Mouse (Mus musculus): ENCODE data around the gene C8g. TPM values are rescaled to one million over a fixed set of nuclear protein-coding genes. Genes with fewer than 3 reads are reported as not detected.

C8g gene
- polyA plus RNA-seq (2015; fragmentation: Illumina TruSeq; extraction: RNeasy Lipid Tissue Mini Kit (QIAGEN cat#74804); ENCODE audit: low read depth, low replicate concordance): 1.9 TPM

DNA sequence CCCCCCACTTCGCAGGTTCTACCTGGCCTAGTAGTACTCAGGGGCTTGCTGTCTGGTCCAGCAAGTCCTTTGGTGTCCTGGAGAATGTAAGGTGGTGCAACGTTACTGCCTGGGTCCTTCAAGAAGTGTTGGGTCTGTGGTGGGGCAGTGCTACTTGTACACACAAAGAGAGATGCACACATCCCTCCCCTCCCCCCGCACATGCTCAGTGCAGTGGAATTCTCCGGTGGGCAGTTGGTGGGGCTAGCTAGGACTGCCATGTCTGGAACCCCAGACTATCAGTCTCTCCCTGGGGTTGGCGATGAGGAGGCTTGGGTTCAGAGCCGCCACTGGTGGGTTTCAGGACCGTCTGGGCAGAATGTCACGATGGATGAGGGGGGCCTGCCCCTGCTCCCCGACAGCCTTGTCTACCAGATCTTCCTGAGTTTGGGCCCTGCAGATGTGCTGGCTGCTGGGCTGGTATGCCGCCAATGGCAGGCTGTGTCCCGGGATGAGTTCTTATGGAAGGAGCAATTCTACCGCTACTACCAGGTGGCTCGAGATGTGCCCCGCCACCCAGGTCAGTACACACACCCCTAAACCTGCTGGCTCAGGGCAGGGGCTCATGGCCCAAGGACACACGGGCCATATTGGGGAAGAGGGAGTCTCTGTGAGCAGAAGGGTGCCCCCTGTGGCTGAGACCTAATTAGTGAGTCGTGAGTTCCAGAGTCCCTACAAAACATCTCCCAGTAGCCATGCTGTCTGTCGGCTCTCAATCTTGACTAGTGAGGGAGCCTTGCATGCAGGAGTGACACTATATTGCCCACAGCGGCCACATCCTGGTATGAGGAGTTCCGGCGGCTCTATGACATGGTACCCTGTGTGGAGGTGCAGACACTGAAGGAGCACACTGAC lies at the start of gene C8g:
C8g (minus strand) TSS at position 127 of the 894 bp plus-strand sequence.

DNA sequence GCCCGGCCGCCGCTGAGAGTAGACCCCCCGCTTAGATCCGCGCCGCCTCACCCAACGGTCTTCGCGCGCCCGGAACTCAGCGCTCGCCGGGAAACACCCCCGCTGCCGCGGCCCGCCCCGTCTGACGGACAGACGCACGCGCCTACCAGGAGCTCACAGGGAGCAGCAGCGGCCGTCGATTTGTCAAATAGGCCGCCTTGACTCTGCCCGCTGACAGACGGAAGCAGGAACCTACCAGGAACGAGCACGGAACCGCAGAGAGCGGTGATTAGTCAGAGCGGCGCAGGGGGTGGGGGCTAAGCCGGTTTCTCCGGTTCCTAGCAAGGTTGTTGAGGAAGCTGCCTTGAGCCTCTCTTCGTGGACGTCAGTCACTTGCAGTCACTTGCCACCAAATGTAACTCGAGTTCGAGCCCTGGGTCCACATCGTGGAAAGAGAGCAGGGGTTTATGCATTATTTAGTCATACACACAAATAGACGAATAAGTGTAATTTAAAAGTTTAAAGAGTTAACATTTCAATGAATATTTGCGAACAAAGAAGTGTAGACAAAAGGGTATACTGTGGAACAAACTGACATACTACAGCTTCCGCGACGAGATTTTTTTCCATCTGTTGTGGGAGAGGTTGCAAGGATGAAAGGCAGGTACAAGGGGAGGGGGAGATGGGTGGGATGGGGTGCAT lies 45.4 kb upstream of the C8g start, which contains the start of gene Traf2:
Traf2 (minus strand) TSS at position 130 of the 681 bp plus-strand sequence.

DNA sequence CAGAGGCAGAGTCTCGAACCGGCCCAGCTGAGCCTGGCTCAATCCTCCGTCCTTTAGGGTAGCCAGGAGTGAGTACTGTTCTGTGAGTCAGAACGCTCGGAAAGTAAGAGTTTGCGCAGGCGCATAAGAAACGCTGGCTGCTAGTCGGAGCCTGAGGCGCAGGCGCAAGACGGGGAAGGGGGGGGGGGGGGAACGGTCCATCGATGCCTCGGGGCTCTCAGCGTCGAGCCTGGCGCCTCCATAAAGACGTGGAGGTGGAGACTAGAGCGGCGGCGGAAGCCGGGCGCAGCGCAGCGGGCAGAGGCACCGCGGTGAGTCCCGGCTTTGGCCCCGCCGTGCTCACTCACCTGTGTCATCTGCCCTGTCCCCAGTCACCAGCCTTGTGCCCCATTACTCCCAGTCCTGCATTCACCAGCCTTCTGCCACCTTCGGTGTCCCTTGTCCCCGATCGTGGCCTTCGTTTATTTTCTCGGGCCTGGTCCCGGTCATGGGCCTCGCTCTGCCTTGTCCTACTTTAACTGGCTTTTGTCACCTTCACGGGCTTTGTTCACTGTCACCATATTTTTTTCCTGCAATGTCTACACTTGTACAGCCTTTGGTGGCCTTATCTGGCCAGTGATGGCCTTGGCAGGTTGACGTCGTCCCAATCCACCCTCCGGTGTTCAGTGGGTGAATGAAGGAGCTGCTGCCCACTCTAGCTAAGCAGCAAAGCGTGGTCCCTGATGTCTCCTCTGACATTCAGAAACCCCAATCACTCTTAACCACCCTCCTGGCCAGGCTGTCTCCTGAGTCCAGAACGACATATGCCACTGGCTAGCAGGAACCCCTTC lies 728 bp downstream of the C8g start, which contains the start of gene Fbxw5:
Fbxw5 (plus strand) TSS at position 175 of the 830 bp plus-strand sequence.

DNA sequence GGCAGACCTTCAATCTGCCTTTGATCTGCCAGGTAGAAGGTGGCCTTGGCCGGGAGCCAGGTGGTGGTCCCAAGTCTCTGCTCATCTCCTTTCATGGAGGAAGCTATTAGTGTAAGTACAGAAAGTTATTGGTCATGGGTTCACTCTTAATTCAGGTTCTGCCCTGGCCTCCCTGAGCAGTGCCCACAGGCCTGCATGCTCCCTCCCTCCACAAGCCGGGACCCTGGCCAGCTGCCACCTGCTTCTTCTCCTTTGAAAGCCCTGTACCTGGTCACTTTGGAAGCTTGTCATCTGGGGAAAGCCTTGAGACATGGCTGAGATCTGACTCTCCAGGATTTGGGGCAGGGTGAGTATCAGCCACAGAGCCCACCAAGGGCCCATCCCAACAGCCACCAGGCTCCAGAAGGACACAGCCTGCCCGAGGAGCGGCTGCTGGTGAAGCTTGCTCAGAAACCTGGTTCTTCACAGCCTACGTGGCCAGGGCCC lies 8.0 kb downstream of the C8g start, which contains the start of gene Lcn12:
Lcn12 (minus strand) TSS at position 436 of the 486 bp plus-strand sequence.

DNA sequence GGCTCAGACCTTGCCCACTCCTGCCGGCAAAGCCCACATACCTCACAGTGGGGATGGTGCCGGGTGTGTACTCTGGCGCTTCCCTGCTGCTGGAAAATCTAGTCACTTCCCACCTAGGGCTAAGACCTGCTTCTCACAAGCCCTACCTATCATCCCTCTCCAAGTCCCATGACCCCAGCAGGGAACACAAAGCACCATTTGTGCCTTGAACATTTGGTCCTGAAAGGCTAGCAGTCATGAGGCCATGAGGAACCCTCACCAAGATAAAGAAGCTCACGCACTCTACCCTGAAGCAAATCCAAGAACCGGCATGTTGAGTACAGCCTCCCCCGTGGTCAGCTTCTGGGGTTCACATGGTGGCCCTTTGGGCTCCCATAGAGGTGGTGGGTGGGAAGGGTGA lies 31.6 kb downstream of the C8g start, which contains the start of gene Ptgds:
Ptgds (minus strand) TSS at position 78 of the 400 bp plus-strand sequence.

DNA sequence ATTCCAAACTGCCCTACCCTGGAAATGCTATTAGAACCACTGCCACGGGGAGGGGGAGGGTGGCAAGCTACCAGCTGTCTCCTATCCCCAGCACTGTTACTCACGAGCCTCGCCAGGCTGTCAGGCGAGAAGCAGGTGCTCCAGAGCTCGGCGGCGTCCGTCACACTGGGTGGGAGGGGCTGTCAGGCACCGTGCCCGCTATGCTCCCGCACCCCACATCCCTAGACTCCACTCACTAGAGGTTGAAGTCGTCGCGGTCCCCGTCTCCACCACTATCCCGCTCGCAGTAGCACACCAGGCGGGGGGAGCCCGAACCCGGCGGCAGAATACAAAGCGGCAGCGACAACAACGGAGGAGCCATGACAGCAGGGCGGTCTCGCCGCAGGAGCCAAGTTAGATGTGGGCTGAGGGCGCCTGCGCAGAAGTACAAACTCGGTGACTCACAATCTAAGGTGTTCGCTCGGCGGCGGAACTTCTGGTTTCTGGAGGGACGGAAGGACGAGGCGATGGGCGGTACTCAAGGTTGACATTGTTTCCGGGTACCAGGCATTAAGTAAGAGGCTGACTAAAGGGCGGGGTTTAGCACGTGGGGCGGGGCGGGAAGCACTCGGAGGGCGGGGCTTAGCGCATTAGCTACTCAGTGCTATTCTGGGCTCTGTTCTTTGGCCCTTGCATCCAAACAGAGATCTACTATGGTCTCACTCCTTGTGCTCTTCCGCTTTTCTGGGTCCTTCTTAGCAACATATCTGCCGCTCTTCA lies 40.8 kb downstream of the C8g start, which contains the start of gene Paxx:
Paxx (minus strand) TSS at position 544 of the 759 bp plus-strand sequence.

DNA sequence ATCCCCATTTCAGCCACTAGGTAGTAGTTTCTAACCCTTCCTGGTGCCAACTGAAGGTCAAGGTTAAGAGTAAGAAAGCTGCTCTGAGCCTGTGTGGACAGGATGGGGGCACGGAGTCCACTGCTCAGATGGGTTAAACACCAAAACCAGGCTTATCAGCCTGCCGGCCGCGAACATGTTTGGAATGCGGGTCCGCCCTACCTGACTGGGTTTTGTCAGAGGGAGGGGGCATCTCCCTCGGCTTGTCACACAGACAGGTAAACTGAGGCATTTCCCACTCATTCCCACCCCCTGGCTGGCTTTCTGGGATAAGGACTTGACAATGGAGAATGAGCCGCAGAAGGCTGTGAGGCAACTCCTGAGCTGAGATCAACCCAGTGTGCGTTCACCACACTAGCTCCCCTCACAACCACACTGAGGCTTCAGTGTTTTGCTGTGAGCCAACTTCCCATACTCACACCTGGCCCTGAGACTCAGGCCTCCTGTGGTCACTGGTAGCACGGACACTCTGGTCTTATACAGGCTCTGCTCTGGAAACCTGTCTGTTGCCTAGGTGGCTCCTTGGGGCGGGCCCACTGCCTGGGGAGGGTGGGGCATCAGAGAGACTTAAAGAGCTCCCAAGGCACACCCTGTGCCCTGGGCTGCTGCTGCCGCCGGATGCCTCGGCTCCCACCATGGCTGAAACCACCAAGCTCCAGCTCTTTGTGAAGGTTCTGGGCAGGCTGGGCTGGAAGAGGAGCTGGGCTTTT lies 45.1 kb downstream of the C8g start, which contains the start of gene Clic3:
Clic3 (plus strand) TSS at position 634 of the 749 bp plus-strand sequence.

Other genes with a start within 250 kb of the C8g start
- gene Tmem203, start 246.3 kb downstream of the C8g start, polyA plus RNA-seq (2015; fragmentation: Illumina TruSeq; extraction: RNeasy Lipid Tissue Mini Kit (QIAGEN cat#74804); ENCODE audit: low read depth, low replicate concordance): 19.6 TPM
- 23.4 TPM for gene Tprn, start 239.1 kb downstream of the C8g start, polyA plus RNA-seq (2015; fragmentation: Illumina TruSeq; extraction: RNeasy Lipid Tissue Mini Kit (QIAGEN cat#74804); ENCODE audit: low read depth, low replicate concordance)
- gene Ssna1, start 229.3 kb downstream of the C8g start, polyA plus RNA-seq (2015; fragmentation: Illumina TruSeq; extraction: RNeasy Lipid Tissue Mini Kit (QIAGEN cat#74804); ENCODE audit: low read depth, low replicate concordance): 92.1 TPM
- gene Anapc2, start 229.2 kb downstream of the C8g start, polyA plus RNA-seq (2015; fragmentation: Illumina TruSeq; extraction: RNeasy Lipid Tissue Mini Kit (QIAGEN cat#74804); ENCODE audit: low read depth, low replicate concordance): 89.9 TPM
- not detected for gene Tmem210, start 213.6 kb downstream of the C8g start, polyA plus RNA-seq (2015; fragmentation: Illumina TruSeq; extraction: RNeasy Lipid Tissue Mini Kit (QIAGEN cat#74804); ENCODE audit: low read depth, low replicate concordance)
- not detected for gene Lrrc26, start 211.8 kb downstream of the C8g start, polyA plus RNA-seq (2015; fragmentation: Illumina TruSeq; extraction: RNeasy Lipid Tissue Mini Kit (QIAGEN cat#74804); ENCODE audit: low read depth, low replicate concordance)
- 267 TPM for gene Grin1, start 182.5 kb downstream of the C8g start, polyA plus RNA-seq (2015; fragmentation: Illumina TruSeq; extraction: RNeasy Lipid Tissue Mini Kit (QIAGEN cat#74804); ENCODE audit: low read depth, low replicate concordance)
- gene Man1b1, start 169.4 kb downstream of the C8g start, polyA plus RNA-seq (2015; fragmentation: Illumina TruSeq; extraction: RNeasy Lipid Tissue Mini Kit (QIAGEN cat#74804); ENCODE audit: low read depth, low replicate concordance): 51.8 TPM
- 38.1 TPM for gene Dpp7, start 145.4 kb downstream of the C8g start, polyA plus RNA-seq (2015; fragmentation: Illumina TruSeq; extraction: RNeasy Lipid Tissue Mini Kit (QIAGEN cat#74804); ENCODE audit: low read depth, low replicate concordance)
- gene Uap1l1, start 136.0 kb downstream of the C8g start, polyA plus RNA-seq (2015; fragmentation: Illumina TruSeq; extraction: RNeasy Lipid Tissue Mini Kit (QIAGEN cat#74804); ENCODE audit: low read depth, low replicate concordance): 27.2 TPM
- 2.5 TPM for gene Sapcd2, start 129.4 kb downstream of the C8g start, polyA plus RNA-seq (2015; fragmentation: Illumina TruSeq; extraction: RNeasy Lipid Tissue Mini Kit (QIAGEN cat#74804); ENCODE audit: low read depth, low replicate concordance)
- 11.2 TPM for gene Entpd2, start 105.8 kb downstream of the C8g start, polyA plus RNA-seq (2015; fragmentation: Illumina TruSeq; extraction: RNeasy Lipid Tissue Mini Kit (QIAGEN cat#74804); ENCODE audit: low read depth, low replicate concordance)
- gene Npdc1, start 102.4 kb downstream of the C8g start, polyA plus RNA-seq (2015; fragmentation: Illumina TruSeq; extraction: RNeasy Lipid Tissue Mini Kit (QIAGEN cat#74804); ENCODE audit: low read depth, low replicate concordance): 274 TPM
- gene Fut7, start 78.5 kb downstream of the C8g start, polyA plus RNA-seq (2015; fragmentation: Illumina TruSeq; extraction: RNeasy Lipid Tissue Mini Kit (QIAGEN cat#74804); ENCODE audit: low read depth, low replicate concordance): 1.1 TPM
- 105 TPM for gene Abca2, start 73.0 kb downstream of the C8g start, polyA plus RNA-seq (2015; fragmentation: Illumina TruSeq; extraction: RNeasy Lipid Tissue Mini Kit (QIAGEN cat#74804); ENCODE audit: low read depth, low replicate concordance)
- gene Clic3, start 44.9 kb downstream of the C8g start, polyA plus RNA-seq (2015; fragmentation: Illumina TruSeq; extraction: RNeasy Lipid Tissue Mini Kit (QIAGEN cat#74804); ENCODE audit: low read depth, low replicate concordance): not detected
- gene Paxx, start 40.6 kb downstream of the C8g start, polyA plus RNA-seq (2015; fragmentation: Illumina TruSeq; extraction: RNeasy Lipid Tissue Mini Kit (QIAGEN cat#74804); ENCODE audit: low read depth, low replicate concordance): 96.2 TPM
- 2,295 TPM for gene Ptgds, start 31.7 kb downstream of the C8g start, polyA plus RNA-seq (2015; fragmentation: Illumina TruSeq; extraction: RNeasy Lipid Tissue Mini Kit (QIAGEN cat#74804); ENCODE audit: low read depth, low replicate concordance)
- gene Lcn12, start 7.8 kb downstream of the C8g start, polyA plus RNA-seq (2015; fragmentation: Illumina TruSeq; extraction: RNeasy Lipid Tissue Mini Kit (QIAGEN cat#74804); ENCODE audit: low read depth, low replicate concordance): not detected
- 96.2 TPM for gene Fbxw5, start 969 bp downstream of the C8g start, polyA plus RNA-seq (2015; fragmentation: Illumina TruSeq; extraction: RNeasy Lipid Tissue Mini Kit (QIAGEN cat#74804); ENCODE audit: low read depth, low replicate concordance)
- gene Traf2, start 45.2 kb upstream of the C8g start, polyA plus RNA-seq (2015; fragmentation: Illumina TruSeq; extraction: RNeasy Lipid Tissue Mini Kit (QIAGEN cat#74804); ENCODE audit: low read depth, low replicate concordance): 10.6 TPM
- gene Edf1, start 56.1 kb upstream of the C8g start, polyA plus RNA-seq (2015; fragmentation: Illumina TruSeq; extraction: RNeasy Lipid Tissue Mini Kit (QIAGEN cat#74804); ENCODE audit: low read depth, low replicate concordance): 365 TPM
- gene Mamdc4, start 73.1 kb upstream of the C8g start, polyA plus RNA-seq (2015; fragmentation: Illumina TruSeq; extraction: RNeasy Lipid Tissue Mini Kit (QIAGEN cat#74804); ENCODE audit: low read depth, low replicate concordance): 0.95 TPM
- 94.8 TPM for gene Phpt1, start 73.5 kb upstream of the C8g start, polyA plus RNA-seq (2015; fragmentation: Illumina TruSeq; extraction: RNeasy Lipid Tissue Mini Kit (QIAGEN cat#74804); ENCODE audit: low read depth, low replicate concordance)
- gene Ajm1, start 80.0 kb upstream of the C8g start, polyA plus RNA-seq (2015; fragmentation: Illumina TruSeq; extraction: RNeasy Lipid Tissue Mini Kit (QIAGEN cat#74804); ENCODE audit: low read depth, low replicate concordance): 44.4 TPM
- gene Rabl6, start 106.8 kb upstream of the C8g start, polyA plus RNA-seq (2015; fragmentation: Illumina TruSeq; extraction: RNeasy Lipid Tissue Mini Kit (QIAGEN cat#74804); ENCODE audit: low read depth, low replicate concordance): 145 TPM
- not detected for gene Ccdc183, start 116.0 kb upstream of the C8g start, polyA plus RNA-seq (2015; fragmentation: Illumina TruSeq; extraction: RNeasy Lipid Tissue Mini Kit (QIAGEN cat#74804); ENCODE audit: low read depth, low replicate concordance)
- 54.0 TPM for gene Tmem141, start 120.3 kb upstream of the C8g start, polyA plus RNA-seq (2015; fragmentation: Illumina TruSeq; extraction: RNeasy Lipid Tissue Mini Kit (QIAGEN cat#74804); ENCODE audit: low read depth, low replicate concordance)
- 0.79 TPM for gene Fcna, start 126.3 kb upstream of the C8g start, polyA plus RNA-seq (2015; fragmentation: Illumina TruSeq; extraction: RNeasy Lipid Tissue Mini Kit (QIAGEN cat#74804); ENCODE audit: low read depth, low replicate concordance)
- gene Lcn8, start 151.4 kb upstream of the C8g start, polyA plus RNA-seq (2015; fragmentation: Illumina TruSeq; extraction: RNeasy Lipid Tissue Mini Kit (QIAGEN cat#74804); ENCODE audit: low read depth, low replicate concordance): not detected
- gene Lcn5, start 156.2 kb upstream of the C8g start, polyA plus RNA-seq (2015; fragmentation: Illumina TruSeq; extraction: RNeasy Lipid Tissue Mini Kit (QIAGEN cat#74804); ENCODE audit: low read depth, low replicate concordance): not detected
- gene Lcn6, start 175.1 kb upstream of the C8g start, polyA plus RNA-seq (2015; fragmentation: Illumina TruSeq; extraction: RNeasy Lipid Tissue Mini Kit (QIAGEN cat#74804); ENCODE audit: low read depth, low replicate concordance): not detected
- not detected for gene Lcn10, start 181.0 kb upstream of the C8g start, polyA plus RNA-seq (2015; fragmentation: Illumina TruSeq; extraction: RNeasy Lipid Tissue Mini Kit (QIAGEN cat#74804); ENCODE audit: low read depth, low replicate concordance)
- not detected for gene Obp2a, start 198.3 kb upstream of the C8g start, polyA plus RNA-seq (2015; fragmentation: Illumina TruSeq; extraction: RNeasy Lipid Tissue Mini Kit (QIAGEN cat#74804); ENCODE audit: low read depth, low replicate concordance)
- gene Bmyc, start 205.0 kb upstream of the C8g start, polyA plus RNA-seq (2015; fragmentation: Illumina TruSeq; extraction: RNeasy Lipid Tissue Mini Kit (QIAGEN cat#74804); ENCODE audit: low read depth, low replicate concordance): 81.8 TPM
- not detected for gene Obp2b, start 235.3 kb upstream of the C8g start, polyA plus RNA-seq (2015; fragmentation: Illumina TruSeq; extraction: RNeasy Lipid Tissue Mini Kit (QIAGEN cat#74804); ENCODE audit: low read depth, low replicate concordance)